Mouse (Mus musculus): ENCODE results near the gene Lzts2.

DNA sequence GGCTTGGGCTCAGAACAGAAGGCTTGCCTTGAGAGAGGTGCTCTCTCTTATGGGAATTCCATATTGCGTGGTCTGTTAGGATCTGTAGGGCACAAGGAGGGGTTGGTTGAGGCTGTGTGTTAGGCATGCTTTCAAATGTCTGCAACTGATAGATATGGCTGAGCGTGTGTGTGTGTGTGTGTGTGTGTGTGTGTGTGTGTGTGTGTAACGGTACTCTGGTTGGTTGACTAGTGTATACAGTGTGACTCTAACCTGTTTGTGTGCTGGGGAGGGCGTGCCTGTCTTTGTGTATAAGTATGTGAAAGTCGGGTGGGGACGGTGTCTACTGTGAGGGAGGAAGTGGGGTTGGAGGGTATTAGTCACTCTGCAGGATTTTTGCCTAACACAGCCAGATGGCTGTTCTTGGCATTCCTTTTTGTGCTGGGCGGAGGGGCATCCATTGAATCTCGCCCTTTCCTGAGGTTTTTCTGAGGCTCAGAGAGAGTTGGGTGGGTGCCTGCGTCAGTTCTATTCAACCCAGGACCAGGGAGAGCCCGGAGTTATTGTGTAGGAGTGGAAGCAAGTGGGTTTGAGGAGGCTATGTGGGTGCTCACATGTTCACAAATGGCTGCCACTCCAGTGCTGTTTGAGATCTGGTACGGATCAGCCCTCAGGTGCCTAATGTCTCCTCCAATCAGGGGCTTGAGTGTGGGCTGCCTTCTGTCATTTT, 33.9 kb downstream of the Lzts2 start:
- no peak for TF ChIP-seq CTCF (IDR thresholded peaks at IDR 0.05; ENCODE audit: control insufficient read depth, insufficient read depth, low read length)
- no peak for TF ChIP-seq POLR2A (IDR thresholded peaks at IDR 0.05; ENCODE audit: borderline replicate concordance, control insufficient read depth, low read depth, low read length)
